ENCODE assay signal across 19 mouse cellular contexts in genomic region chr11:8385891-8386405, GRCm38 (mm10).
A peak's percentile ranks its signal among the peaks of the same experiment; 100 is the strongest.
DNase-seq lines count a peak whose midpoint lies in the region; ATAC-seq and TF ChIP-seq lines count a peak whose summit lies in the region.
"Had no signal": no experiment of that assay in that cellular context is flagged by ENCODE, and none has a peak within 500 bp of the region (broad histone marks: within the 10 kb centered on the region; RNA-seq: fewer than 3 reads in every experiment).

No protein-coding gene starts in this region.

- WGBS in heart, embryonic 12.5 days: 79% methylated on average over 7 of the region's 7 CpGs

- H3K36me3 ChIP-seq in heart, embryonic 12.5 days: no peaks in the 10 kb centered on the region
- H3K36me3 ChIP-seq: embryonic facial prominence, embryonic 10.5 days; G1E; hindbrain, embryonic 15.5 days; kidney, embryonic 15.5 days had no signal

- no peak overlapping the region for H3K27ac ChIP-seq in gastrocnemius, adult 2 months
- no peak overlapping the region for H3K27ac ChIP-seq in heart, embryonic 12.5 days (ENCODE audit: poor library complexity, severe bottlenecking)
- H3K27ac ChIP-seq: embryonic facial prominence, embryonic 10.5 days; forebrain, embryonic 13.5 days; hindbrain, embryonic 15.5 days; kidney, embryonic 15.5 days had no signal

- H3K9ac ChIP-seq in heart, embryonic 12.5 days: no peak overlapping the region
- H3K9ac ChIP-seq: forebrain, embryonic 13.5 days; forebrain, postnatal 0 days; hindbrain, embryonic 15.5 days; kidney, embryonic 15.5 days had no signal

- H3K4me1 ChIP-seq in heart, embryonic 12.5 days (replicated peaks): no peaks in the 10 kb centered on the region
- H3K4me1 ChIP-seq: embryonic facial prominence, embryonic 10.5 days; forebrain, embryonic 13.5 days; hindbrain, embryonic 15.5 days; kidney, embryonic 15.5 days had no signal

- H3K4me3 ChIP-seq in gastrocnemius, adult 2 months: no peak overlapping the region
- H3K4me3 ChIP-seq in heart, embryonic 12.5 days: no peak overlapping the region
- H3K4me3 ChIP-seq: embryonic facial prominence, embryonic 10.5 days; forebrain, embryonic 13.5 days; hindbrain, embryonic 15.5 days; kidney, embryonic 15.5 days had no signal

- DNase-seq in adrenal gland, adult (ENCODE audit: inconsistent age in 2 of 2, low spot score in 1 of 2): peak; percentile 19 to 70
- DNase-seq in adrenal gland, postnatal 10 days: no peak
- DNase-seq in gastrocnemius, adult 2 months: peak; percentile 36
- no peak for DNase-seq in gastrocnemius, postnatal 4 days (ENCODE audit: low spot score in 2 of 2)
- DNase-seq in heart, adult 8-10 months (ENCODE audit: low spot score): peak; percentile 37
- peak; percentile 29 for DNase-seq in gastrocnemius, postnatal 25 days
- DNase-seq in right cerebral cortex, postnatal 25 days: no peak
- DNase-seq: B cell, adult 2 months; cerebellum, postnatal 10 days; forebrain, postnatal 0 days; kidney, adult 2 months had no signal

- intact Hi-C loops in gastrocnemius, adult 2 months (cut with DNase I): no loop called here

- H3K9me3 ChIP-seq in heart, embryonic 12.5 days (replicated peaks): no peaks in the 10 kb centered on the region
- H3K9me3 ChIP-seq: embryonic facial prominence, embryonic 10.5 days; forebrain, embryonic 13.5 days; G1E; hindbrain, embryonic 15.5 days; kidney, embryonic 15.5 days had no signal

- no peak overlapping the region for H3K4me2 ChIP-seq in heart, embryonic 12.5 days
- H3K4me2 ChIP-seq: forebrain, embryonic 13.5 days; hindbrain, embryonic 15.5 days; kidney, embryonic 15.5 days had no signal

- no peak for ATAC-seq in heart, embryonic 12.5 days (ENCODE audit: insufficient number of reproducible peaks, low FRiP score)
- ATAC-seq: CD4-positive, CD25-positive, alpha-beta regulatory T cell, adult 4 months; forebrain, embryonic 13.5 days; forebrain, postnatal 0 days; intestine, embryonic 16.5 days had no signal

- H3K27me3 ChIP-seq in heart, embryonic 12.5 days (replicated peaks): no peaks in the 10 kb centered on the region
- H3K27me3 ChIP-seq: forebrain, embryonic 13.5 days; hindbrain, embryonic 15.5 days; kidney, embryonic 15.5 days had no signal

- no peak for TF ChIP-seq CTCF in gastrocnemius, adult 2 months (IDR thresholded peaks at IDR 0.05)

Comparison
In these comparisons a context has a peak if more than half of its experiments do, and no peak if none do; other contexts are left out.
1. DNase-seq: peak in adrenal gland, adult (2 of 2), gastrocnemius, adult 2 months (single experiment), heart, adult 8-10 months (single experiment) and gastrocnemius, postnatal 25 days (single experiment); none in adrenal gland, postnatal 10 days (single experiment), gastrocnemius, postnatal 4 days (0 of 2) and right cerebral cortex, postnatal 25 days (single experiment).